Mouse (Mus musculus) 416B (cell line): Measurements from ENCODE around the gene Trim7.
A peak's percentile ranks its signal among the peaks of the same experiment; 100 is the strongest.

Source experiments
- DNase-seq: peaks from one replicate; pipeline ENCODE4 v3.0.0; 2011; ENCODE audit warnings: low read depth

Gene Trim7

GRCm38 (mm10) chr11:48824311-48824830 is 1.6 kb upstream of the Trim7 start:
- no peak for DNase-seq

- peak; percentile 59 for DNase-seq
Observed at GRCm38 (mm10) chr11:48826752-48827096, 784 bp downstream of the Trim7 start.

- no peak for DNase-seq
Observed at GRCm38 (mm10) chr11:48827926-48828325, 2.0 kb downstream of the Trim7 start.

GRCm38 (mm10) chr11:48830279-48830678 is 4.3 kb downstream of the Trim7 start:
- DNase-seq, result no peak

GRCm38 (mm10) chr11:48831273-48831672 is 5.3 kb downstream of the Trim7 start:
- no peak for DNase-seq

- peak; percentile 79 for DNase-seq
Observed at GRCm38 (mm10) chr11:48833078-48833730, 7.3 kb downstream of the Trim7 start.

- peak; percentile 93 for DNase-seq
Observed at GRCm38 (mm10) chr11:48833731-48834639, 8.0 kb downstream of the Trim7 start.

- no peak for DNase-seq
Observed at GRCm38 (mm10) chr11:48835923-48836322, 10.0 kb downstream of the Trim7 start.

GRCm38 (mm10) chr11:48836990-48837309 is 11.0 kb downstream of the Trim7 start:
- DNase-seq, result no peak

GRCm38 (mm10) chr11:48837310-48838180 is 11.6 kb downstream of the Trim7 start:
- peak; percentile 80 for DNase-seq

GRCm38 (mm10) chr11:48838181-48838797 is 12.3 kb downstream of the Trim7 start:
- peak; percentile 92 for DNase-seq

- DNase-seq, result no peak
Observed at GRCm38 (mm10) chr11:48838879-48839680, 13.1 kb downstream of the Trim7 start.

- no peak for DNase-seq
Observed at GRCm38 (mm10) chr11:48840805-48841204, 14.9 kb downstream of the Trim7 start.

GRCm38 (mm10) chr11:48841213-48841612 is 15.3 kb downstream of the Trim7 start:
- no peak for DNase-seq

GRCm38 (mm10) chr11:48842378-48842792 is 16.4 kb downstream of the Trim7 start:
- no peak for DNase-seq

- DNase-seq, result no peak
Observed at GRCm38 (mm10) chr11:48843202-48843601, 17.3 kb downstream of the Trim7 start.

- DNase-seq, result no peak
Observed at GRCm38 (mm10) chr11:48844309-48844708, 18.4 kb downstream of the Trim7 start.

GRCm38 (mm10) chr11:48845244-48845815 is 19.4 kb downstream of the Trim7 start:
- no peak for DNase-seq

GRCm38 (mm10) chr11:48846362-48846761 is 20.4 kb downstream of the Trim7 start:
- peak; percentile 60 for DNase-seq

GRCm38 (mm10) chr11:48846881-48847280 is 20.9 kb downstream of the Trim7 start:
- no peak for DNase-seq

GRCm38 (mm10) chr11:48850240-48850639 is 24.3 kb downstream of the Trim7 start:
- no peak for DNase-seq
